Comparison of ENCODE assay signal across 19 mouse cellular contexts in the genomic region with DNA sequence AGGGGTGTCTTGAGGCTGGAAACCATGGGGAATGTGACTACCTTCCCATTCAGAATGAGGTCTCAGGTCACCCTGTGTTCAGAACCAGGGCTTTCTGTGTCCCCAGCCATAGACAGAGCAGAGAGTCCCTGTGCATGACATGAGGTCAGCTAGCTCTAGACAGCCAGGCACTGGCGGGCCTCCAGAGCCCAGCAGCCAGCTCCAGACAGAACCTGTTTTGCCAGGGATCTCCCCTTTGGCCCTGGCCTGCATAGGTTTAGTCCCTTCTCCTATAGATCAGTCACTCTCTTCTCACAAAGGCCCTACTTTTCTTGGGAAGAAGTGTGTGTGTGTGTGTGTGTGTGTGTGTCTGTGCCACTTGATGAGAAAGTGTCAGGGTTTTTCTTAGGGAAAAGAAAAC. TPM values are rescaled to one million over a fixed set of nuclear protein-coding genes. Genes with fewer than 3 reads are reported as not detected.
DNase-seq lines count a peak whose midpoint lies in the region; ATAC-seq lines count a peak whose summit lies in the region.
"Had no signal": no experiment of that assay in that cellular context is flagged by ENCODE, and none has a peak within 500 bp of the region (broad histone marks: within the 10 kb centered on the region; RNA-seq: fewer than 3 reads in every experiment).

No protein-coding gene starts in this region.

- peak; percentile 54 for DNase-seq in heart, adult 11 months
- DNase-seq in heart, postnatal 14 days = no peak
- peak; percentile 71 for DNase-seq in heart, embryonic 10.5 days (ENCODE audit: low spot score)
- DNase-seq: adrenal gland, adult 2 months; adrenal gland, adult 8-10 months; adrenal gland, postnatal 14 days; adrenal gland, postnatal 25 days; adrenal gland, postnatal 36 days; B cell, adult 2 months; cerebellum, adult 11 months; cerebellum, adult 11-12 months had no signal

- intact Hi-C loops in heart, postnatal 14 days (cut with DNase I) = no loop called here

- H3K4me1 ChIP-seq in heart, embryonic 10.5 days = no peaks in the 10 kb centered on the region
- H3K4me1 ChIP-seq in heart, embryonic 11.5 days (ENCODE audit: control insufficient read depth, insufficient read depth, low read length) = no peaks in the 10 kb centered on the region

- H3K9me3 ChIP-seq in heart, embryonic 10.5 days = no peaks in the 10 kb centered on the region
- H3K9me3 ChIP-seq in heart, embryonic 11.5 days (replicated peaks; ENCODE audit: control insufficient read depth, low read length) = no peaks in the 10 kb centered on the region

- H3K27me3 ChIP-seq in heart, embryonic 10.5 days (ENCODE audit: insufficient read depth, poor library complexity, severe bottlenecking) = peaks cover 4% of the 10 kb centered on the region; the same call in 1 of the 2 replicates
- no peaks in the 10 kb centered on the region for H3K27me3 ChIP-seq in heart, embryonic 11.5 days (ENCODE audit: control insufficient read depth, insufficient read depth, low read length)
- H3K27me3 ChIP-seq: Patski had no signal

- no peak overlapping the region for H3K9ac ChIP-seq in heart, embryonic 11.5 days (ENCODE audit: low read depth, low read length)

- no peak overlapping the region for H3K27ac ChIP-seq in heart, embryonic 10.5 days
- no peak overlapping the region for H3K27ac ChIP-seq in heart, embryonic 11.5 days (ENCODE audit: low read depth, low read length)

- 78% methylated on average over 1 of the region's 1 CpGs for WGBS in heart, embryonic 10.5 days
- 52% methylated on average over 1 of the region's 1 CpGs for WGBS in heart, embryonic 11.5 days (ENCODE audit: insufficient replicate concordance)

- H3K4me2 ChIP-seq in heart, embryonic 11.5 days = no peak overlapping the region

- H3K36me3 ChIP-seq in heart, embryonic 10.5 days = no peaks in the 10 kb centered on the region
- H3K36me3 ChIP-seq in heart, embryonic 11.5 days (ENCODE audit: control insufficient read depth, insufficient read depth, low read length) = no peaks in the 10 kb centered on the region
- H3K36me3 ChIP-seq: G1E had no signal

- no peak overlapping the region for H3K4me3 ChIP-seq in heart, embryonic 10.5 days
- no peak overlapping the region for H3K4me3 ChIP-seq in heart, embryonic 11.5 days (ENCODE audit: low read depth, low read length)

- ATAC-seq in heart, embryonic 11.5 days (replicated peaks; ENCODE audit: insufficient number of reproducible peaks, low FRiP score, low TSS enrichment) = no peak
- ATAC-seq: activated CD4-positive, CD25-positive, alpha-beta regulatory T cell, adult 4 months; CD4-positive, CD25-positive, alpha-beta regulatory T cell, adult 4 months; Patski had no signal

RNA-seq across cellular contexts. Expression of a gene that starts 29.6 kb away (rescaled TPM):
- total RNA-seq in heart, postnatal 14 days (2021) = under 1 TPM in 1 of 2 experiments, not detected in 1; 0.24 TPM
- 0.07 and 0.18 TPM in 2 replicates for polyA plus RNA-seq in heart, embryonic 10.5 days (2016; fragmentation: Nextera tagmentation; extraction: Ambion mirVana)
- polyA plus RNA-seq in heart, embryonic 11.5 days (2014; fragmentation: Nextera tagmentation; extraction: Ambion mirVana) = 0.03 TPM in 1 of 2 replicates, not detected in the other
- total RNA-seq: MEL had no signal
- polyA plus RNA-seq: C2C12, G1E had no signal

RNA-seq across cellular contexts. Expression of a gene that starts 30.9 kb away (rescaled TPM):
- total RNA-seq in heart, postnatal 14 days (2021) = not detected
- polyA plus RNA-seq in heart, embryonic 10.5 days (2016; fragmentation: Nextera tagmentation; extraction: Ambion mirVana) = 0.24 TPM in 1 of 2 replicates, not detected in the other
- not detected in 2 replicates for polyA plus RNA-seq in heart, embryonic 11.5 days (2014; fragmentation: Nextera tagmentation; extraction: Ambion mirVana)
- total RNA-seq: CH12.LX, MEL had no signal
- polyA plus RNA-seq: activated CD4-positive, CD25-positive, alpha-beta regulatory T cell, adult 4 months; CD4-positive, CD25-positive, alpha-beta regulatory T cell, adult 4 months; G1E had no signal

Comparison
In these comparisons a context has a peak if more than half of its experiments do, and no peak if none do; other contexts are left out.
1. DNase-seq: peak in heart, adult 11 months (single experiment) and heart, embryonic 10.5 days (single experiment); none in heart, postnatal 14 days (0 of 2).